Mouse (Mus musculus) thymus, adult 2 months (tissue): ENCODE data around the gene Slc51b.

ENCODE experiments used
- CTCF ChIP-seq: fragments of 200-500 bp; IDR thresholded peaks from 2 replicates; pipeline ENCODE4 v1.5.1; 2012; ENCODE audit warnings: mild to moderate bottlenecking, control low read depth, low read length, moderate library complexity, borderline replicate concordance; ENCODE audit not compliant: control insufficient read depth, poor library complexity, insufficient read depth; ENCODE audit errors: extremely low read depth
- POLR2A ChIP-seq: fragments of 200-500 bp; IDR thresholded peaks from 2 replicates; pipeline ENCODE4 v1.6.1; 2012; ENCODE audit warnings: mild to moderate bottlenecking, low read length, control low read depth, moderate library complexity; ENCODE audit not compliant: control insufficient read depth, poor library complexity, insufficient read depth; ENCODE audit errors: extremely low read depth

- TF ChIP-seq CTCF (no peak), POLR2A (no peak)
These were observed 36.2 kb upstream of the Slc51b start for GRCm38 (mm10) chr9:65458975-65459374.
